Mouse (Mus musculus): Measurements from ENCODE around the gene Slc39a8. TPM values are rescaled to one million over a fixed set of nuclear protein-coding genes. Genes with fewer than 3 reads are reported as not detected.
A peak's percentile ranks its signal among the peaks of the same experiment; 100 is the strongest.

Gene Slc39a8
- polyA plus RNA-seq, 1 experiment from 2014 or later = 21.7 TPM

GRCm38 (mm10) chr3:135825754-135826683 lies 940 bp downstream of the Slc39a8 start:
- ATAC-seq (ENCODE audit: low FRiP score) = peak; percentile 79
- Histone ChIP-seq H3K9me3 (ENCODE audit: control insufficient read depth, low read length) (no peaks in the 10 kb centered on the region), H3K27ac (ENCODE audit: low read depth, low read length) (peak overlapping the region; percentile 44), H3K4me3 (ENCODE audit: low read depth, low read length) (peak overlapping the region; percentile 56), H3K4me2 (peak overlapping the region; percentile 87), H3K36me3 (ENCODE audit: control insufficient read depth, insufficient read depth, low read length) (no peaks in the 10 kb centered on the region), H3K4me1 (ENCODE audit: control insufficient read depth, insufficient read depth, low read length) (peaks cover 6% of the 10 kb centered on the region), H3K27me3 (ENCODE audit: control insufficient read depth, insufficient read depth, low read length) (no peaks in the 10 kb centered on the region), H3K9ac (ENCODE audit: low read length) (peak overlapping the region; percentile 80)
- under 1% methylated on average over 57 of the region's 57 CpGs for WGBS
- peak; percentile 97 for DNase-seq (ENCODE audit: low spot score, missing footprints)

DNA sequence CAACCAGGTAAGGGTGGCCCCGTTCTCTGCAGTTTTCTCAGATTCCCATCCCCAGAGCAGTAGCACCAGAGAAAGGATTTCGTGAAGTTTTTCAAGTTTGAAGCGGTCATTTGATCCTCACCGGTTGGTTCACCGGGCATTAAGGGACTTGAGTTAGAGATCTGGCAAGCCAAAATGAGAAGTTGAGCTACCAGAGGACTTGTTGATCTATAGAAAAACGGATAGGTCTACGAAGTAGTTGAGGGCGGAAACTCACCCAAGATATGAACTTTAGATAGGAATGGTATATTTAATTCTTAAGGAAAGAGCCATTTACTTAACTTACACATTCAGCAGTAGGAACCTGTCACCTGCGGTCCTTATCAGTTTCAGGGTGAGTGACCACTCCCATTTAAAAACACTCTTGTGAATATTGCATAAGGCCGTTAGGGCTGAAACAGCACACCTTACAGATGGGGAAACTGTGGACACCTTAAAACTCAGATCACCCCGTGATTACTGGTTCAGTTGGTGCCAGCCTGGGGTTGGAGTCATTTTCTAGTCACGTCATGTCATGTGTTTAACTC lies 1.7 kb downstream of the Slc39a8 start:
- Histone ChIP-seq H3K4me2 (peak overlapping the region; percentile 87), H3K9me3 (ENCODE audit: control insufficient read depth, low read length) (no peaks in the 10 kb centered on the region), H3K9ac (ENCODE audit: low read length) (peak overlapping the region; percentile 80), H3K4me3 (ENCODE audit: low read depth, low read length) (peak overlapping the region; percentile 56), H3K36me3 (ENCODE audit: control insufficient read depth, insufficient read depth, low read length) (no peaks in the 10 kb centered on the region), H3K27ac (ENCODE audit: low read depth, low read length) (no peak overlapping the region), H3K4me1 (ENCODE audit: control insufficient read depth, insufficient read depth, low read length) (peaks cover 6% of the 10 kb centered on the region), H3K27me3 (ENCODE audit: control insufficient read depth, insufficient read depth, low read length) (no peaks in the 10 kb centered on the region)
- DNase-seq (ENCODE audit: low spot score, missing footprints) (no peak), ATAC-seq (ENCODE audit: low FRiP score) (no peak)
- 22% methylated on average over 12 of the region's 12 CpGs for WGBS

DNA sequence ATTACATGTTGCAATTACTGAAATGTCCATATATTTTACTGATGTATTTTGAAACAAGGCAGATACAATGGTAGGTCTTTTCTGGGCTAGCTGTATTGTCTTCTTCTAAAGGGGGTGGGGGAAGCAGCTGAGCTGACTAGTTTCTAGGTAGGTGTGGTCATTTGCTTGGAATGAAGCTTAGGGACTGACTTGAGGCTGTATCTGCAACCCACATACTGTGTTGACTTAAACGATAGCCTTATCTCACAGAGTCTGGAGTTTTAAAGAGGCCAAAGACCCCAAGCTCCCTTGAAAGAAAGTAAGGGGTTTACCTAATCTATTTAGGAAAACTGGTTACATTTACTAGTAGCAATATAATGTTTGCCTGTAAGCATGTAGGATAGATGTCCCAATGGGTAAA lies 2.9 kb downstream of the Slc39a8 start:
- no peak overlapping the region for H3K27ac ChIP-seq (ENCODE audit: low read depth, low read length)
- H3K4me1 ChIP-seq (ENCODE audit: control insufficient read depth, insufficient read depth, low read length) = peaks cover 6% of the 10 kb centered on the region
- no peak for DNase-seq (ENCODE audit: low spot score, missing footprints)
- H3K9me3 ChIP-seq (ENCODE audit: control insufficient read depth, low read length) = no peaks in the 10 kb centered on the region
- WGBS = 63% methylated on average over 1 of the region's 1 CpGs
- H3K9ac ChIP-seq (ENCODE audit: low read length) = no peak overlapping the region
- ATAC-seq (ENCODE audit: low FRiP score) = no peak
- no peaks in the 10 kb centered on the region for H3K36me3 ChIP-seq (ENCODE audit: control insufficient read depth, insufficient read depth, low read length)
- no peaks in the 10 kb centered on the region for H3K27me3 ChIP-seq (ENCODE audit: control insufficient read depth, insufficient read depth, low read length)
- H3K4me2 ChIP-seq = no peak overlapping the region
- H3K4me3 ChIP-seq (ENCODE audit: low read depth, low read length) = no peak overlapping the region

DNA sequence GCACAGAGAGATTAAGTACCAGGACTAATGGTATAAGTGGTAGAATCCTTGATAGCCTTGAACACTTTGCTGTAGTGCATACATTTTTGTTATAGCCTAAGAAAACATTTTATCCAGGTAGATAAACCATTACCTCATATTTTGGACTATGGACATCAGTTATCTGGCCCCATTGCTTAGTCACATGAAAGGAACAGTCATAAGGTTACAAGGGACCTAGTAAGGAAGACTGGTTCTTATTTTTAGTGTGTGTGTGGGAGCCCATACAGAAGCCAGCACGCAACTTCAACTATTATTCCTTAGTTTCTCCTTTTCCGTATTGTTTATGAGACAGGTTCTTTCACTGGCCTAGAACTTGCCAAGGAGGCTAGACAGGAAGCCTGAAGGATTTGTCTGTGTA lies 7.4 kb downstream of the Slc39a8 start:
- Histone ChIP-seq H3K27me3 (ENCODE audit: control insufficient read depth, insufficient read depth, low read length) (no peaks in the 10 kb centered on the region), H3K27ac (ENCODE audit: low read depth, low read length) (no peak overlapping the region), H3K4me1 (ENCODE audit: control insufficient read depth, insufficient read depth, low read length) (no peaks in the 10 kb centered on the region), H3K9me3 (ENCODE audit: control insufficient read depth, low read length) (no peaks in the 10 kb centered on the region), H3K36me3 (ENCODE audit: control insufficient read depth, insufficient read depth, low read length) (no peaks in the 10 kb centered on the region), H3K4me3 (ENCODE audit: low read depth, low read length) (no peak overlapping the region), H3K4me2 (no peak overlapping the region), H3K9ac (ENCODE audit: low read length) (no peak overlapping the region)
- DNase-seq (ENCODE audit: low spot score, missing footprints) = no peak
- WGBS = 90% methylated on average over 2 of the region's 2 CpGs
- no peak for ATAC-seq (ENCODE audit: low FRiP score)

GRCm38 (mm10) chr3:135832907-135833306 lies 7.8 kb downstream of the Slc39a8 start:
- 74% methylated on average over 4 of the region's 4 CpGs for WGBS

DNA sequence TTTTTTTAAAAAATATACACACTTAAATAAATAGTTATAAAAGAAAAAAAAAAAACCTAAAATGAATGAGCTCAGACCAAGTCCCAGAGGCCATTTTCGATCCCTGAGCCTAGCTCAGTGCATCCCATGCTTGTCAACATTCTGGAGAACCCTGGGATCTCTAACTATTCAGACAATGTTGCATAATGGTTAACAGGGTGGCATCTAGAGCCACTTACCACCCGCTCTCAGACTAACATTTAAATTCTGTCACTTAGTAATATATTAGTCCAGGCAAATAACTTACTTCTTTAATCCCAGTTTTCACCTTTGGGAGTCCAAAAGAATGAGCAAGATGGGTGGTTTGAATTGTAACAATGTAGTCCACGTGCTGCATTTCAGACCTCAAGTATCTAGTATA lies 9.9 kb downstream of the Slc39a8 start:
- no peaks in the 10 kb centered on the region for H3K4me1 ChIP-seq (ENCODE audit: control insufficient read depth, insufficient read depth, low read length)
- DNase-seq (ENCODE audit: low spot score, missing footprints) = no peak
- no peaks in the 10 kb centered on the region for H3K9me3 ChIP-seq (ENCODE audit: control insufficient read depth, low read length)
- no peak overlapping the region for H3K4me2 ChIP-seq
- H3K27me3 ChIP-seq (ENCODE audit: control insufficient read depth, insufficient read depth, low read length) = no peaks in the 10 kb centered on the region
- H3K4me3 ChIP-seq (ENCODE audit: low read depth, low read length) = no peak overlapping the region
- WGBS = 86% methylated on average over 3 of the region's 3 CpGs
- H3K9ac ChIP-seq (ENCODE audit: low read length) = no peak overlapping the region
- no peaks in the 10 kb centered on the region for H3K36me3 ChIP-seq (ENCODE audit: control insufficient read depth, insufficient read depth, low read length)
- no peak for ATAC-seq (ENCODE audit: low FRiP score)
- H3K27ac ChIP-seq (ENCODE audit: low read depth, low read length) = no peak overlapping the region

More at GRCm38 (mm10) chr3:135832907-135833306, 7.8 kb downstream of the Slc39a8 start:
- Histone ChIP-seq H3K27me3 (ENCODE audit: control insufficient read depth, insufficient read depth, low read length) (no peaks in the 10 kb centered on the region), H3K4me1 (ENCODE audit: control insufficient read depth, insufficient read depth, low read length) (no peaks in the 10 kb centered on the region), H3K4me3 (ENCODE audit: low read depth, low read length) (no peak overlapping the region), H3K27ac (ENCODE audit: low read depth, low read length) (no peak overlapping the region), H3K36me3 (ENCODE audit: control insufficient read depth, insufficient read depth, low read length) (no peaks in the 10 kb centered on the region), H3K9ac (ENCODE audit: low read length) (no peak overlapping the region), H3K9me3 (ENCODE audit: control insufficient read depth, low read length) (no peaks in the 10 kb centered on the region), H3K4me2 (no peak overlapping the region)
- DNase-seq (ENCODE audit: low spot score, missing footprints) (no peak), ATAC-seq (ENCODE audit: low FRiP score) (no peak)

DNA sequence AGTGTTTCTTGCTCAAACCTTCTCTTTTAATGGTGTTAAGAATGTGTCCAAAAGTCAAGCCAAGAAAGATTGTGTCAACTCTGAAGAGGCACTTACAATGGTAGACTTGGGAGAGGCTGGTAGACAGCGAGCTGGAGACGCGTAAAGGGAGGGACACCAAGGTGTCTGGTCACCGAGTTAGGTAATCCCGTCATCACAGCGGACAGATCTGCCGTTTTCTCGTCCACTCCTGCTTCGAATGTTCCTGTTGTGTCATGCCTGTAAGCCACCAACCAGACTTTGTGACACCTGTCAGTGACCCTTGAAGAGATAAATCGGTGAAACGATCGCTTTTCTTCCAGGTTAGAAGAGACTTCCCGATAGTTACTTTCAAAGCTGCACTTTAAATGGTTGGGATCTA lies 14.5 kb downstream of the Slc39a8 start:
- no peak overlapping the region for H3K4me2 ChIP-seq
- H3K9me3 ChIP-seq (ENCODE audit: control insufficient read depth, low read length) = no peaks in the 10 kb centered on the region
- H3K27ac ChIP-seq (ENCODE audit: low read depth, low read length) = no peak overlapping the region
- ATAC-seq (ENCODE audit: low FRiP score) (no peak), DNase-seq (ENCODE audit: low spot score, missing footprints) (no peak)
- H3K4me3 ChIP-seq (ENCODE audit: low read depth, low read length) = no peak overlapping the region
- no peaks in the 10 kb centered on the region for H3K36me3 ChIP-seq (ENCODE audit: control insufficient read depth, insufficient read depth, low read length)
- WGBS = 92% methylated on average over 13 of the region's 13 CpGs
- H3K27me3 ChIP-seq (ENCODE audit: control insufficient read depth, insufficient read depth, low read length) = no peaks in the 10 kb centered on the region
- H3K9ac ChIP-seq (ENCODE audit: low read length) = no peak overlapping the region
- H3K4me1 ChIP-seq (ENCODE audit: control insufficient read depth, insufficient read depth, low read length) = no peaks in the 10 kb centered on the region

DNA sequence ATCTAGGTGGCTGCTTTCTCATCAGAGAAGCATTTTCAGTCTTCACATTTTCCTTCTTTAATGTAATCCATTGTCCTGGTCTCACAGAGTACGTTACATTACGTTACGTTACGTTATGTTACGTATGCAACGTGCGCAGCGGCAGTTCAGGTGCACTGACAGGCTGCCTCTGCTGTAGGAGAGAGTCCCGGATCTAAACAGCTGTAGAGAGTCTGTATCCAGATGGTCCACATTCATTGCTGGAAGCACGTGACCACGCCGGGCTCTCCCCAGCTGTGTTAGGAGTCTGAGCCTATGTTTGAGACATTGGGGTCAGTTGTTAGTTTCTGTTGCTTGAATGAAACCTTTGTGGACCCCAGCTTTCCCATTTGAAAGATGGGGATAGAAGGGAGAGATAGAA lies 15.1 kb downstream of the Slc39a8 start:
- H3K36me3 ChIP-seq (ENCODE audit: control insufficient read depth, insufficient read depth, low read length) = no peaks in the 10 kb centered on the region
- no peaks in the 10 kb centered on the region for H3K9me3 ChIP-seq (ENCODE audit: control insufficient read depth, low read length)
- no peak overlapping the region for H3K4me3 ChIP-seq (ENCODE audit: low read depth, low read length)
- WGBS = 93% methylated on average over 12 of the region's 12 CpGs
- ATAC-seq (ENCODE audit: low FRiP score) = no peak
- H3K4me1 ChIP-seq (ENCODE audit: control insufficient read depth, insufficient read depth, low read length) = no peaks in the 10 kb centered on the region
- H3K4me2 ChIP-seq = no peak overlapping the region
- peak; percentile 17 for DNase-seq (ENCODE audit: low spot score, missing footprints)
- no peak overlapping the region for H3K27ac ChIP-seq (ENCODE audit: low read depth, low read length)
- no peaks in the 10 kb centered on the region for H3K27me3 ChIP-seq (ENCODE audit: control insufficient read depth, insufficient read depth, low read length)
- no peak overlapping the region for H3K9ac ChIP-seq (ENCODE audit: low read length)

DNA sequence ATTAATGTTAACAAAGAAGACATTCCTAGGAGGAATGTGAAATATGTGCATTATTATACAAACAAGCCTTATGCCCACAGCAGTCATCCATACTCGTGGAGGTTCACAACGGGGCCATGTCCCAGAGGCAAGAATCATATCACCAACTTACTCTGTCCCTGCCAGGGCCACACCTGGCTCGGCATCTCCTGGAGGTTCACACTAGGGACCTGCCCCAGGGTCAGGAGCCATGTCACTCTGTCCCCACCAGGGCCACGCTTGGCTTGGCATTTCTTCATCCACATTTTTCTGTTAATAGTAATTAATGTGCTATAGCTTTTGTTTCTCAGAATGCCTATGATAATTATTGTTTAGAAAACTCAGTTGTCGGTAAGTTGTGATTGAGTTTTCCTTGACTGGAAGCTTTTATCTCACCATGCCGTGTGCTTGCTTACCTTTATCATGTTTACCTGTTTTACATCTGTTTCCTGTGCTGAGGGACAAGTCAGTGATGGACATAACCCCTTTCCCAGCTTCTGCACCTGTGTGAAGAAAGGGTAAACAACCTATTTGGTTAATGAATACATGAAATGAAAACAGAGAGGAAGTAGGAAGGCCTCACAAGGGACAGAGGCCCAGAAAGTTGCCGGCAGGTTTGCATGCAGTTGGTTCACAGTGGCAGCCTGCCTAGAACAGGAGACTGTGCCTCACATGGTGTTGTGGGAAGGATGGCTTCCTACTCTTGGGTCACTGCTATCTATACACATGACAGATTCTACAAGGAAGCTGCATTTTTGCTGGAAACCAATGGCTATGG lies 16.8 kb downstream of the Slc39a8 start:
- 81% methylated on average over 7 of the region's 7 CpGs for WGBS
- no peaks in the 10 kb centered on the region for H3K4me1 ChIP-seq (ENCODE audit: control insufficient read depth, insufficient read depth, low read length)
- ATAC-seq (ENCODE audit: low FRiP score) = no peak

More for the DNA sequence above, 16.8 kb downstream of the Slc39a8 start:
- Histone ChIP-seq H3K9me3 (ENCODE audit: control insufficient read depth, low read length) (no peaks in the 10 kb centered on the region), H3K36me3 (ENCODE audit: control insufficient read depth, insufficient read depth, low read length) (no peaks in the 10 kb centered on the region), H3K4me2 (no peak overlapping the region), H3K27me3 (ENCODE audit: control insufficient read depth, insufficient read depth, low read length) (no peaks in the 10 kb centered on the region), H3K9ac (ENCODE audit: low read length) (no peak overlapping the region), H3K27ac (ENCODE audit: low read depth, low read length) (no peak overlapping the region), H3K4me3 (ENCODE audit: low read depth, low read length) (no peak overlapping the region)
- peak; percentile 28 for DNase-seq (ENCODE audit: low spot score, missing footprints)

Data from midbrain, embryonic 11.5 days (tissue).